ENCODE assay signal across 8 mouse cellular contexts in genomic region chr16:31662556-31663378, GRCm38 (mm10). TPM values are rescaled to one million over a fixed set of nuclear protein-coding genes. Genes with fewer than 3 reads are reported as not detected.
DNase-seq lines count a peak whose midpoint lies in the region; ATAC-seq and TF ChIP-seq lines count a peak whose summit lies in the region.

No protein-coding gene starts in this region.

- H3K27me3 ChIP-seq in intestine, embryonic 15.5 days (replicated peaks): no peaks in the 10 kb centered on the region
- no peaks in the 10 kb centered on the region for H3K27me3 ChIP-seq in neural tube, embryonic 11.5 days (ENCODE audit: control insufficient read depth, insufficient read depth, low read length)

- WGBS in intestine, embryonic 15.5 days: 11% methylated on average over 22 of the region's 22 CpGs
- 12% methylated on average over 22 of the region's 22 CpGs for whole genome bisulfite sequencing in neural tube, embryonic 11.5 days

- TF ChIP-seq CTCF in layer of hippocampus, adult 2 months (conservative IDR thresholded peaks at IDR 0.05): no peak
- no peak for TF ChIP-seq CTCF in cortical plate, adult 2 months (IDR thresholded peaks at IDR 0.05; ENCODE audit: extremely low read depth, insufficient read depth, low read length)

- ATAC-seq in intestine, embryonic 15.5 days: no peak
- ATAC-seq in neural tube, embryonic 11.5 days (ENCODE audit: insufficient read depth, low FRiP score, low TSS enrichment): no peak

- peak overlapping the region; percentile 94 for H3K9ac ChIP-seq in intestine, embryonic 15.5 days
- peak overlapping the region; percentile 94 for H3K9ac ChIP-seq in neural tube, embryonic 11.5 days (ENCODE audit: low read length)

- H3K9me3 ChIP-seq in intestine, embryonic 15.5 days: no peaks in the 10 kb centered on the region
- no peaks in the 10 kb centered on the region for H3K9me3 ChIP-seq in neural tube, embryonic 11.5 days (ENCODE audit: control insufficient read depth, low read length)

- peak overlapping the region; percentile 67 for H3K4me2 ChIP-seq in intestine, embryonic 15.5 days (replicated peaks)
- peak overlapping the region; percentile 70 for H3K4me2 ChIP-seq in neural tube, embryonic 11.5 days (ENCODE audit: low read depth)

- peak overlapping the region; percentile 84 for H3K4me3 ChIP-seq in layer of hippocampus, adult 2 months
- peak overlapping the region; percentile 65 for H3K4me3 ChIP-seq in cortical plate, adult 2 months (ENCODE audit: insufficient read depth, low read length)
- peak overlapping the region; percentile 99 for H3K4me3 ChIP-seq in intestine, embryonic 15.5 days (replicated peaks)
- peak overlapping the region; percentile 93 for H3K4me3 ChIP-seq in neural tube, embryonic 11.5 days (ENCODE audit: low read depth, low read length)

- DNase-seq in layer of hippocampus, adult 2 months (ENCODE audit: low spot score in 2 of 2): no peak
- no peak for DNase-seq in layer of hippocampus, adult 8-10 months (ENCODE audit: low spot score in 2 of 2)
- no peak for DNase-seq in neural tube, embryonic 11.5 days (ENCODE audit: low spot score)
- DNase-seq in ovary, postnatal 36 days (ENCODE audit: low spot score): no peak
- DNase-seq in cerebellum, adult 9-10 months: no peak
- DNase-seq in cerebellum, postnatal 10 days: no peak

- no peaks in the 10 kb centered on the region for H3K36me3 ChIP-seq in intestine, embryonic 15.5 days
- no peaks in the 10 kb centered on the region for H3K36me3 ChIP-seq in neural tube, embryonic 11.5 days (ENCODE audit: control insufficient read depth, insufficient read depth, low read length)

- no peak overlapping the region for H3K27ac ChIP-seq in layer of hippocampus, adult 2 months
- no peak overlapping the region for H3K27ac ChIP-seq in cortical plate, adult 2 months (ENCODE audit: insufficient read depth, low read length)
- H3K27ac ChIP-seq in intestine, embryonic 15.5 days: peak overlapping the region; percentile 94
- H3K27ac ChIP-seq in neural tube, embryonic 11.5 days (ENCODE audit: low read depth, low read length): no peak overlapping the region

- peaks cover 3% of the 10 kb centered on the region; the same call in 1 of the 2 replicates for H3K4me1 ChIP-seq in cortical plate, adult 2 months (ENCODE audit: control insufficient read depth, insufficient read depth, low read length)
- 0 out of 2 replicates have a peak, but pooled peaks cover 7% of the 10 kb centered on the region for H3K4me1 ChIP-seq in intestine, embryonic 15.5 days (replicated peaks)
- 0 out of 2 replicates have a peak, but pooled peaks cover 6% of the 10 kb centered on the region for H3K4me1 ChIP-seq in neural tube, embryonic 11.5 days (ENCODE audit: control insufficient read depth, insufficient read depth, low read length)

- TF ChIP-seq POLR2A in cortical plate, adult 2 months (IDR thresholded peaks at IDR 0.05; ENCODE audit: extremely low read depth, insufficient read depth, low read length): no peak

RNA-seq across cellular contexts. Expression of gene Dlg1, which starts 0.5 kb away (rescaled TPM):
- total RNA-seq in layer of hippocampus, adult 2 months (2021): 10 to 100 TPM; 86.2 to 86.4 TPM
- total RNA-seq in layer of hippocampus, adult 8-10 months (2022): 100 to 1,000 TPM in 2 of 4 experiments, 10 to 100 TPM in 2; 93.5 to 109 (median 101) TPM
- 107 and 109 TPM in 2 replicates for polyA plus RNA-seq in cortical plate, adult 2 months (2012; rRNA removed)
- polyA plus RNA-seq in intestine, embryonic 15.5 days (2015; fragmentation: Nextera tagmentation; extraction: Ambion mirVana): 18.6 and 19.0 TPM in 2 replicates
- 21.0 and 23.8 TPM in 2 replicates for polyA plus RNA-seq in neural tube, embryonic 11.5 days (2014; fragmentation: Nextera tagmentation; extraction: Ambion mirVana)
